In the genomic region with DNA sequence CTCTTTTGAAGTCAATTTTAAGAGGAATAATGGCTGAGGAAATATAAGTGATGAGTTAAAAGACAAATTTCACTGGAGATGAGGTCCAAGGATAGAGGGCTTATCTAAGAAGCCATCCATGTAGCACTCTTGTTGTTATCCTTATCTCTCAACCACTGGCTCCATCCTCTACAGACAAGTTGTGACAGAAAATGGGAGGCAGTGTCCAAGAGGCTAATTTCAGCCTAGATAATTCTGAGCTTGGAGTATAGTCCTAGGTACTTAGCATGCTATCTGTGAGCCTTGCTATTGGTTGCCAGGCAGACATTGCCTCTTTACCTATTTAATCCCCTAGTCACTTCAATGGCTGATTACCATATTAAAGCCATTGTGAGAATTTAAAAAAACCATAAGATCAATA, we compare ENCODE assay signal across 23 mouse cellular contexts.
A peak's percentile ranks its signal among the peaks of the same experiment; 100 is the strongest.
DNase-seq lines count a peak whose midpoint lies in the region; ATAC-seq and TF ChIP-seq lines count a peak whose summit lies in the region.
"Had no signal": no experiment of that assay in that cellular context is flagged by ENCODE, and none has a peak within 500 bp of the region (broad histone marks: within the 10 kb centered on the region; RNA-seq: fewer than 3 reads in every experiment).

No protein-coding gene starts in this region.

- no peak overlapping the region for H3K27ac ChIP-seq in liver, embryonic 14.5 days
- no peak overlapping the region for H3K27ac ChIP-seq in liver, postnatal 0 days (ENCODE audit: low read depth)
- H3K27ac ChIP-seq in liver, embryonic 15.5 days (replicated peaks) = no peak overlapping the region
- H3K27ac ChIP-seq in forebrain, embryonic 12.5 days = no peak overlapping the region
- H3K27ac ChIP-seq: embryonic facial prominence, embryonic 12.5 days; embryonic facial prominence, embryonic 15.5 days; forebrain, embryonic 15.5 days; heart, adult 2 months; heart, embryonic 10.5 days; heart, embryonic 13.5 days; hindbrain, embryonic 14.5 days; hindbrain, postnatal 0 days had no signal

- ATAC-seq in liver, embryonic 14.5 days (ENCODE audit: insufficient read depth) = peak; percentile 45; the same call in 1 of the 2 replicates
- no peak for ATAC-seq in liver, postnatal 0 days
- 0 out of 2 replicates have a peak, but pooled peaks have one; percentile 34 for ATAC-seq in liver, embryonic 15.5 days (ENCODE audit: insufficient read depth)
- peak; percentile 47; the same call in 1 of the 2 replicates for ATAC-seq in megakaryocyte-erythroid progenitor cell, adult 5-6 weeks (replicated peaks; ENCODE audit: low FRiP score, low TSS enrichment, poor library complexity, severe bottlenecking)
- ATAC-seq in forebrain, embryonic 12.5 days (ENCODE audit: low FRiP score) = no peak
- ATAC-seq: forebrain, embryonic 15.5 days; hindbrain, postnatal 0 days had no signal

- no peak for DNase-seq in liver, embryonic 14.5 days (ENCODE audit: low read depth in 3 of 3, low spot score in 3 of 3)
- DNase-seq in liver, postnatal 0 days = no peak
- DNase-seq in layer of hippocampus, adult 11-12 months (ENCODE audit: low spot score) = no peak
- DNase-seq: adrenal gland, adult 2 months; adrenal gland, postnatal 14 days; cerebellum, adult 11 months; cerebellum, adult 2 months; cerebellum, adult 9-11 months; cerebellum, postnatal 25 days; gastrocnemius, postnatal 25 days; heart, adult 2 months; heart, postnatal 14 days; heart, postnatal 4 days had no signal

- peaks cover 4 to 10% of the 10 kb centered on the region in 2 experiments; a peak in 3 of 4 replicates for H3K4me1 ChIP-seq in liver, embryonic 14.5 days (replicated peaks; ENCODE audit: control insufficient read depth in 2 of 2, insufficient read depth in 2 of 2, low read length in 1 of 2)
- no peaks in the 10 kb centered on the region for H3K4me1 ChIP-seq in liver, postnatal 0 days (ENCODE audit: insufficient read depth)
- H3K4me1 ChIP-seq in liver, embryonic 15.5 days (replicated peaks) = peaks cover 7% of the 10 kb centered on the region
- H3K4me1 ChIP-seq in forebrain, embryonic 12.5 days = no peaks in the 10 kb centered on the region
- H3K4me1 ChIP-seq: embryonic facial prominence, embryonic 12.5 days; embryonic facial prominence, embryonic 15.5 days; forebrain, embryonic 15.5 days; heart, embryonic 10.5 days; heart, embryonic 13.5 days had no signal

- H3K9me3 ChIP-seq in liver, embryonic 14.5 days (ENCODE audit: control insufficient read depth, low read length) = no peaks in the 10 kb centered on the region
- no peaks in the 10 kb centered on the region for H3K9me3 ChIP-seq in liver, postnatal 0 days (ENCODE audit: low read length)
- H3K9me3 ChIP-seq in liver, embryonic 15.5 days (replicated peaks) = no peaks in the 10 kb centered on the region
- H3K9me3 ChIP-seq in forebrain, embryonic 12.5 days = no peaks in the 10 kb centered on the region
- H3K9me3 ChIP-seq: embryonic facial prominence, embryonic 12.5 days; embryonic facial prominence, embryonic 15.5 days; forebrain, embryonic 15.5 days; heart, embryonic 10.5 days; heart, embryonic 13.5 days had no signal

- no peaks in the 10 kb centered on the region for H3K36me3 ChIP-seq in liver, embryonic 14.5 days (replicated peaks; ENCODE audit: control insufficient read depth, insufficient read depth, low read depth)
- no peaks in the 10 kb centered on the region for H3K36me3 ChIP-seq in liver, postnatal 0 days (replicated peaks; ENCODE audit: insufficient read depth, low read length)
- no peaks in the 10 kb centered on the region for H3K36me3 ChIP-seq in liver, embryonic 15.5 days (replicated peaks)
- H3K36me3 ChIP-seq in forebrain, embryonic 12.5 days (replicated peaks) = no peaks in the 10 kb centered on the region
- H3K36me3 ChIP-seq: embryonic facial prominence, embryonic 12.5 days; embryonic facial prominence, embryonic 15.5 days; forebrain, embryonic 15.5 days; heart, embryonic 10.5 days; heart, embryonic 13.5 days had no signal

- no peak overlapping the region for H3K9ac ChIP-seq in liver, embryonic 14.5 days (replicated peaks)
- H3K9ac ChIP-seq in liver, postnatal 0 days (replicated peaks) = no peak overlapping the region
- H3K9ac ChIP-seq in liver, embryonic 15.5 days = no peak overlapping the region
- H3K9ac ChIP-seq in forebrain, embryonic 12.5 days = no peak overlapping the region
- H3K9ac ChIP-seq: embryonic facial prominence, embryonic 12.5 days; embryonic facial prominence, embryonic 15.5 days; forebrain, embryonic 15.5 days; heart, embryonic 13.5 days; hindbrain, embryonic 14.5 days had no signal

- H3K27me3 ChIP-seq in liver, embryonic 14.5 days (ENCODE audit: control insufficient read depth, insufficient read depth, low read length) = no peaks in the 10 kb centered on the region
- no peaks in the 10 kb centered on the region for H3K27me3 ChIP-seq in liver, postnatal 0 days (ENCODE audit: insufficient read depth, low read length)
- no peaks in the 10 kb centered on the region for H3K27me3 ChIP-seq in liver, embryonic 15.5 days
- no peaks in the 10 kb centered on the region; the same call in 1 of the 2 replicates for H3K27me3 ChIP-seq in forebrain, embryonic 12.5 days
- H3K27me3 ChIP-seq: embryonic facial prominence, embryonic 12.5 days; forebrain, embryonic 15.5 days had no signal

- TF ChIP-seq CTCF in liver, embryonic 14.5 days (IDR thresholded peaks at IDR 0.05; ENCODE audit: low read depth) = no peak
- no peak for TF ChIP-seq CTCF in liver, postnatal 0 days (IDR thresholded peaks at IDR 0.05; ENCODE audit: low read depth)

- H3K4me2 ChIP-seq in liver, embryonic 14.5 days (ENCODE audit: low read depth) = no peak overlapping the region
- H3K4me2 ChIP-seq in liver, postnatal 0 days (ENCODE audit: low read depth, low read length) = no peak overlapping the region
- H3K4me2 ChIP-seq in liver, embryonic 15.5 days = no peak overlapping the region
- no peak overlapping the region for H3K4me2 ChIP-seq in forebrain, embryonic 12.5 days
- H3K4me2 ChIP-seq: embryonic facial prominence, embryonic 12.5 days; embryonic facial prominence, embryonic 15.5 days; forebrain, embryonic 15.5 days; heart, embryonic 13.5 days; hindbrain, embryonic 14.5 days had no signal

- peak; percentile 19; the same call in 1 of the 2 replicates for TF ChIP-seq EP300 in liver, embryonic 14.5 days (IDR thresholded peaks at IDR 0.05; ENCODE audit: low read depth)
- TF ChIP-seq EP300 in liver, postnatal 0 days (IDR thresholded peaks at IDR 0.05; ENCODE audit: low read depth) = no peak

- H3K4me3 ChIP-seq in liver, embryonic 14.5 days (ENCODE audit: insufficient read depth in 1 of 2, low read depth in 2 of 2, low read length in 2 of 2) = no peak overlapping the region
- H3K4me3 ChIP-seq in liver, postnatal 0 days (ENCODE audit: low read depth, low read length) = no peak overlapping the region
- no peak overlapping the region for H3K4me3 ChIP-seq in liver, embryonic 15.5 days (replicated peaks)
- H3K4me3 ChIP-seq in forebrain, embryonic 12.5 days (replicated peaks) = no peak overlapping the region
- H3K4me3 ChIP-seq: embryonic facial prominence, embryonic 12.5 days; embryonic facial prominence, embryonic 15.5 days; forebrain, embryonic 15.5 days; heart, adult 2 months; heart, embryonic 10.5 days; heart, embryonic 13.5 days had no signal

Comparison
In these comparisons a context has a peak if more than half of its experiments do, and no peak if none do; other contexts are left out.
1. ATAC-seq: peak in liver, embryonic 14.5 days (single experiment), liver, embryonic 15.5 days (single experiment) and megakaryocyte-erythroid progenitor cell, adult 5-6 weeks (single experiment); none in liver, postnatal 0 days (single experiment) and forebrain, embryonic 12.5 days (single experiment).